9 mouse cellular contexts compared by ENCODE assay signal in genomic region chr9:37530888-37531705, GRCm38 (mm10). TPM values are rescaled to one million over a fixed set of nuclear protein-coding genes. Genes with fewer than 3 reads are reported as not detected.
DNase-seq lines count a peak whose midpoint lies in the region; ATAC-seq and TF ChIP-seq lines count a peak whose summit lies in the region.
"Had no signal": no experiment of that assay in that cellular context is flagged by ENCODE, and none has a peak within 500 bp of the region (broad histone marks: within the 10 kb centered on the region; RNA-seq: fewer than 3 reads in every experiment).

No protein-coding gene starts in this region.

- WGBS in heart, embryonic 14.5 days: 3% methylated on average over 31 of the region's 31 CpGs
- WGBS in kidney, postnatal 0 days: 1% methylated on average over 31 of the region's 31 CpGs
- 4% methylated on average over 31 of the region's 31 CpGs for WGBS in stomach, embryonic 14.5 days

- 0 out of 2 replicates have a peak, but pooled peaks cover 7% of the 10 kb centered on the region for H3K36me3 ChIP-seq in heart, embryonic 14.5 days (ENCODE audit: control insufficient read depth, insufficient read depth, low read length)
- no peaks in the 10 kb centered on the region for H3K36me3 ChIP-seq in kidney, postnatal 0 days (ENCODE audit: insufficient read depth, low read length)
- no peaks in the 10 kb centered on the region for H3K36me3 ChIP-seq in stomach, embryonic 14.5 days (ENCODE audit: control insufficient read depth, insufficient read depth, low read length)

- H3K4me3 ChIP-seq in heart, embryonic 14.5 days (ENCODE audit: control insufficient read depth in 1 of 2, insufficient read depth in 1 of 2, low read depth in 1 of 2, low read length in 2 of 2): peak overlapping the region; percentile 39 to 56
- H3K4me3 ChIP-seq in kidney, postnatal 0 days (replicated peaks; ENCODE audit: low read depth, low read length): peak overlapping the region; percentile 37
- H3K4me3 ChIP-seq in stomach, embryonic 14.5 days (ENCODE audit: low read depth, low read length): peak overlapping the region; percentile 26

- H3K4me1 ChIP-seq in heart, embryonic 14.5 days (ENCODE audit: control insufficient read depth in 2 of 2, insufficient read depth in 2 of 2, low read length in 2 of 2): peaks cover 17 to 25% of the 10 kb centered on the region in 2 experiments
- H3K4me1 ChIP-seq in kidney, postnatal 0 days (replicated peaks; ENCODE audit: insufficient read depth, low read length): peaks cover 15% of the 10 kb centered on the region; the same call in 1 of the 2 replicates
- H3K4me1 ChIP-seq in stomach, embryonic 14.5 days (ENCODE audit: control insufficient read depth, insufficient read depth, low read length): peaks cover 24% of the 10 kb centered on the region; the same call in 1 of the 2 replicates

- intact Hi-C loops in gastrocnemius, postnatal 14 days (cut with DNase I; ENCODE audit: low total_unique reads): no loop called here

- DNase-seq in gastrocnemius, postnatal 14 days: peak; percentile 47
- DNase-seq in gastrocnemius, adult 18-20 months (ENCODE audit: low spot score): no peak
- peak; percentile 61 to 62 for DNase-seq in cerebellum, postnatal 25 days
- DNase-seq in kidney, postnatal 0 days (ENCODE audit: low spot score): peak; percentile 88
- DNase-seq in lung, postnatal 14 days: peak; percentile 75
- DNase-seq in thymus, postnatal 0 days (ENCODE audit: low spot score): no peak

- TF ChIP-seq CTCF in kidney, postnatal 0 days (IDR thresholded peaks at IDR 0.05; ENCODE audit: low read depth): peak; percentile 62

- H3K27ac ChIP-seq in heart, embryonic 14.5 days (replicated peaks in 1 of 2; ENCODE audit: control insufficient read depth in 1 of 2, insufficient read depth in 1 of 2, low read depth in 2 of 2, low read length in 2 of 2): peak overlapping the region; percentile 68 to 86
- peak overlapping the region; percentile 58 for H3K27ac ChIP-seq in kidney, postnatal 0 days
- peak overlapping the region; percentile 35 for H3K27ac ChIP-seq in stomach, embryonic 14.5 days (ENCODE audit: low read length)

- H3K9ac ChIP-seq in heart, embryonic 14.5 days (ENCODE audit: low read length): peak overlapping the region; percentile 79
- H3K9ac ChIP-seq in kidney, postnatal 0 days (ENCODE audit: low read depth, low read length): peak overlapping the region; percentile 46
- peak overlapping the region; percentile 1; the same call in 1 of the 2 replicates for H3K9ac ChIP-seq in stomach, embryonic 14.5 days (replicated peaks; ENCODE audit: low read depth, low read length)

- 0 out of 2 replicates have a peak, but pooled peaks have one; percentile 25 for ATAC-seq in heart, embryonic 14.5 days (ENCODE audit: insufficient number of reproducible peaks, insufficient read depth, low FRiP score, low read depth)
- ATAC-seq in kidney, postnatal 0 days (replicated peaks; ENCODE audit: low FRiP score, low read depth): peak; percentile 87
- peak; percentile 80 for ATAC-seq in stomach, embryonic 14.5 days (ENCODE audit: insufficient number of reproducible peaks, insufficient read depth, low FRiP score, low read depth)

- peaks cover 19% of the 10 kb centered on the region; the same call in 1 of the 2 replicates for H3K27me3 ChIP-seq in heart, embryonic 14.5 days (ENCODE audit: control insufficient read depth, insufficient read depth, low read length)
- peaks cover 7% of the 10 kb centered on the region; the same call in 1 of the 2 replicates for H3K27me3 ChIP-seq in kidney, postnatal 0 days (ENCODE audit: insufficient read depth, low read length)
- H3K27me3 ChIP-seq in stomach, embryonic 14.5 days (ENCODE audit: control insufficient read depth, insufficient read depth, low read length): peaks cover 10% of the 10 kb centered on the region; the same call in 1 of the 2 replicates
- H3K27me3 ChIP-seq: CH12.LX had no signal

- peak overlapping the region; percentile 95 for H3K4me2 ChIP-seq in heart, embryonic 14.5 days (ENCODE audit: low read length)
- peak overlapping the region; percentile 71 for H3K4me2 ChIP-seq in kidney, postnatal 0 days (ENCODE audit: low read length)
- H3K4me2 ChIP-seq in stomach, embryonic 14.5 days (replicated peaks; ENCODE audit: low read depth, low read length): peak overlapping the region; percentile 44

- no peaks in the 10 kb centered on the region for H3K9me3 ChIP-seq in heart, embryonic 14.5 days (ENCODE audit: control insufficient read depth, low read length)
- no peaks in the 10 kb centered on the region for H3K9me3 ChIP-seq in kidney, postnatal 0 days (replicated peaks; ENCODE audit: low read length)
- H3K9me3 ChIP-seq in stomach, embryonic 14.5 days (ENCODE audit: control insufficient read depth, low read depth, low read length): no peaks in the 10 kb centered on the region

RNA-seq across cellular contexts. Expression of gene Esam, which starts 3.2 kb away (rescaled TPM):
- 10 to 100 TPM; 43.4 to 58.2 TPM for total RNA-seq in gastrocnemius, postnatal 14 days (2021)
- 10 to 100 TPM; 17.9 to 18.5 TPM for total RNA-seq in gastrocnemius, adult 18-20 months (2021)
- polyA plus RNA-seq in heart, embryonic 14.5 days (2014; fragmentation: Nextera tagmentation; extraction: Ambion mirVana): 78.2 and 81.9 TPM in 2 replicates
- polyA plus RNA-seq in kidney, postnatal 0 days (2015; fragmentation: Nextera tagmentation; extraction: Ambion mirVana): 68.5 and 70.7 TPM in 2 replicates
- polyA plus RNA-seq in stomach, embryonic 14.5 days (2014; fragmentation: Nextera tagmentation; extraction: Ambion mirVana): 57.9 and 58.3 TPM in 2 replicates
- polyA plus RNA-seq in thymus, postnatal 0 days (2015; fragmentation: Nextera tagmentation; extraction: Ambion mirVana): 17.2 and 18.1 TPM in 2 replicates

RNA-seq across cellular contexts. Expression of gene Vsig2, which starts 8.0 kb away (rescaled TPM):
- 1 to 10 TPM in 1 of 2 experiments, under 1 TPM in 1; 0.96 to 4.6 TPM for total RNA-seq in gastrocnemius, postnatal 14 days (2021)
- total RNA-seq in gastrocnemius, adult 18-20 months (2021): under 1 TPM; 0.55 to 0.85 TPM
- polyA plus RNA-seq in heart, embryonic 14.5 days (2014; fragmentation: Nextera tagmentation; extraction: Ambion mirVana): 0.74 and 1.6 TPM in 2 replicates
- polyA plus RNA-seq in kidney, postnatal 0 days (2015; fragmentation: Nextera tagmentation; extraction: Ambion mirVana): 4.2 and 5.5 TPM in 2 replicates
- 44.3 and 56.9 TPM in 2 replicates for polyA plus RNA-seq in stomach, embryonic 14.5 days (2014; fragmentation: Nextera tagmentation; extraction: Ambion mirVana)
- 0.95 and 1.1 TPM in 2 replicates for polyA plus RNA-seq in thymus, postnatal 0 days (2015; fragmentation: Nextera tagmentation; extraction: Ambion mirVana)
- total RNA-seq: CH12.LX had no signal

RNA-seq across cellular contexts. Expression of gene Nrgn, which starts 21.6 kb away (rescaled TPM):
- total RNA-seq in gastrocnemius, postnatal 14 days (2021): 1 to 10 TPM; 2.2 to 2.3 TPM
- total RNA-seq in gastrocnemius, adult 18-20 months (2021): under 1 TPM; 0.34 to 0.57 TPM
- polyA plus RNA-seq in heart, embryonic 14.5 days (2014; fragmentation: Nextera tagmentation; extraction: Ambion mirVana): 3.5 and 3.8 TPM in 2 replicates
- 3.3 and 3.6 TPM in 2 replicates for polyA plus RNA-seq in kidney, postnatal 0 days (2015; fragmentation: Nextera tagmentation; extraction: Ambion mirVana)
- polyA plus RNA-seq in stomach, embryonic 14.5 days (2014; fragmentation: Nextera tagmentation; extraction: Ambion mirVana): 4.7 and 5.7 TPM in 2 replicates
- 6.8 and 8.4 TPM in 2 replicates for polyA plus RNA-seq in thymus, postnatal 0 days (2015; fragmentation: Nextera tagmentation; extraction: Ambion mirVana)

RNA-seq across cellular contexts. Expression of gene Siae, which starts 24.4 kb away (rescaled TPM):
- total RNA-seq in gastrocnemius, postnatal 14 days (2021): 1 to 10 TPM; 3.3 to 4.6 TPM
- total RNA-seq in gastrocnemius, adult 18-20 months (2021): 1 to 10 TPM; 3.3 to 4.0 TPM
- polyA plus RNA-seq in heart, embryonic 14.5 days (2014; fragmentation: Nextera tagmentation; extraction: Ambion mirVana): 12.0 and 12.7 TPM in 2 replicates
- 10.2 and 10.6 TPM in 2 replicates for polyA plus RNA-seq in kidney, postnatal 0 days (2015; fragmentation: Nextera tagmentation; extraction: Ambion mirVana)
- 12.7 and 14.0 TPM in 2 replicates for polyA plus RNA-seq in stomach, embryonic 14.5 days (2014; fragmentation: Nextera tagmentation; extraction: Ambion mirVana)
- 10.7 and 11.2 TPM in 2 replicates for polyA plus RNA-seq in thymus, postnatal 0 days (2015; fragmentation: Nextera tagmentation; extraction: Ambion mirVana)

RNA-seq across cellular contexts. Expression of gene Msantd2, which starts 42.0 kb away (rescaled TPM):
- 1 to 10 TPM; 4.1 to 6.4 TPM for total RNA-seq in gastrocnemius, postnatal 14 days (2021)
- 1 to 10 TPM; 3.2 to 5.5 TPM for total RNA-seq in gastrocnemius, adult 18-20 months (2021)
- 13.8 and 17.5 TPM in 2 replicates for polyA plus RNA-seq in heart, embryonic 14.5 days (2014; fragmentation: Nextera tagmentation; extraction: Ambion mirVana)
- 15.1 and 16.9 TPM in 2 replicates for polyA plus RNA-seq in kidney, postnatal 0 days (2015; fragmentation: Nextera tagmentation; extraction: Ambion mirVana)
- polyA plus RNA-seq in stomach, embryonic 14.5 days (2014; fragmentation: Nextera tagmentation; extraction: Ambion mirVana): 33.2 and 38.9 TPM in 2 replicates
- 15.5 and 16.7 TPM in 2 replicates for polyA plus RNA-seq in thymus, postnatal 0 days (2015; fragmentation: Nextera tagmentation; extraction: Ambion mirVana)

Comparison
In these comparisons a context has a peak if more than half of its experiments do, and no peak if none do; other contexts are left out.
1. DNase-seq: peak in gastrocnemius, postnatal 14 days (single experiment), cerebellum, postnatal 25 days (2 of 2), kidney, postnatal 0 days (single experiment) and lung, postnatal 14 days (single experiment); none in gastrocnemius, adult 18-20 months (single experiment) and thymus, postnatal 0 days (single experiment).
2. ATAC-seq: peak in every context shown above with its lines; median percentile 87 in kidney, postnatal 0 days; 80 in stomach, embryonic 14.5 days; 25 in heart, embryonic 14.5 days.
3. H3K4me2 ChIP-seq: peak in every context shown above with its lines; median percentile 95 in heart, embryonic 14.5 days; 71 in kidney, postnatal 0 days; 44 in stomach, embryonic 14.5 days.
4. H3K9ac ChIP-seq: peak in every context shown above with its lines; median percentile 79 in heart, embryonic 14.5 days; 46 in kidney, postnatal 0 days; 1 in stomach, embryonic 14.5 days.
5. Peak in every context shown above with its lines, with median percentiles within 50 percentile points of each other: H3K27ac ChIP-seq and H3K4me3 ChIP-seq.